Mouse (Mus musculus): ENCODE results near the gene Pus1. TPM values are rescaled to one million over a fixed set of nuclear protein-coding genes. Genes with fewer than 3 reads are reported as not detected.

Pus1 gene
- polyA plus RNA-seq, 1 experiment from 2014 or later, result 31.0 TPM

DNA sequence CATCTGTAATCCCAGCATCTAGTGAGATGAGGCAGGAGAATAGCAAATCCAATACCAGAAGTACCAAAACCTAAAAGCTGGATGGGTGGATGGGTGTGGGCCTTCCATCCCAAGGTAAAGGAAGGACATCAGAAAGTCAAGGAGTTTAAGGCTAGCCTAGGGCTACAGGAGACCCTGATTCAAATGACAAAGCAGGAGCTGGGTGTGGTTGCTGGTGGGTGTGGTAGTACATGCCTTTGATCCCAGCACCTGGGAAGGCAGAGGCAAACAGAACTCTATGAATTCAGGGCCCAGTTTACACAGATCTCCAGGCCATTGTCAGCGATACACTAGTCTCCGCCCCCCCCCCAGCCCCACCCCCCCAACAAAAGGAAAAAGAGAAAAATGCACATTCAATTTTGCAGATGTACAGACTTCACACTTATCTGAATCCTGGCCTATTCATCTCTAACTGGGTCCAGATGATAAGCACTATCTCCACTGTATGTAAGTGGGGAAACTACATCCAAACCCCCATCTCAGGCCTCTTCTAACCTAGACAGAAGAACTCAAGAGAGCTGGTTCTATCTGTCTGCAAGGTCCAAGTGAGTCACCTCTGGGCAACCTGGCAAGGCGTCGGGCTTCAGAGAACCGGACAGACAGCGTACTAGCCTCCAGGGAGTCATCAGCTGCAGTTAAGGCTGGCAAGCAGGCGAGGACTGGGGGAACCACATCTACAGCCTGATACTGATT lies 23.7 kb upstream of the Pus1 start:
- Histone ChIP-seq H3K4me3 (no peak overlapping the region), H3K4me1 (peaks cover 36% of the 10 kb centered on the region), H3K27me3 (no peaks in the 10 kb centered on the region), H3K9me3 (no peaks in the 10 kb centered on the region), H3K36me3 (peaks cover 58% of the 10 kb centered on the region), H3K27ac (no peak overlapping the region), H3K4me2 (replicated peaks) (no peak overlapping the region), H3K9ac (no peak overlapping the region)
- ATAC-seq (ENCODE audit: insufficient number of reproducible peaks, insufficient read depth, low FRiP score, low TSS enrichment), result no peak
- WGBS, result 81% methylated on average over 7 of the region's 7 CpGs

DNA sequence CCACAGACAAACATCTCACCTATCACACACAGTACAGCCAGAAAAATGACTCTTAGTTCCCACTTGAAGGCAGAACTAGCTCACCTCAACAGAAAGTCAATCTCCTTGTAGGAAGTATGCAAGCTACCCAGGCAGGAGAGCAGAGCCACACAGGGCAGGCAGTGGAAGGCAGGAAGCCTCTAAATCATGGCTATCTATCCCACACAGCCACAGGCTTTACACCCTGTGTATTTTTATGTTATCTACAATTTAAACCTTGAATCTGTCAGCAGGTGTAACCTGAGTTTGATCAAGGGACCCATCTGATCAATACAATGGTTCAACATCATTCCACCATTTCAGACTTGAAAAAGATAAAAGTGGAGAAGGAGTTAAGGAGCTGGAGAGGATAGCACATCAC lies 22.4 kb upstream of the Pus1 start:
- Histone ChIP-seq H3K27me3 (no peaks in the 10 kb centered on the region), H3K4me3 (no peak overlapping the region), H3K9me3 (no peaks in the 10 kb centered on the region), H3K36me3 (peaks cover 71% of the 10 kb centered on the region), H3K4me2 (replicated peaks) (no peak overlapping the region), H3K27ac (no peak overlapping the region), H3K4me1 (peaks cover 23% of the 10 kb centered on the region), H3K9ac (no peak overlapping the region)
- ATAC-seq (ENCODE audit: insufficient number of reproducible peaks, insufficient read depth, low FRiP score, low TSS enrichment), result no peak

DNA sequence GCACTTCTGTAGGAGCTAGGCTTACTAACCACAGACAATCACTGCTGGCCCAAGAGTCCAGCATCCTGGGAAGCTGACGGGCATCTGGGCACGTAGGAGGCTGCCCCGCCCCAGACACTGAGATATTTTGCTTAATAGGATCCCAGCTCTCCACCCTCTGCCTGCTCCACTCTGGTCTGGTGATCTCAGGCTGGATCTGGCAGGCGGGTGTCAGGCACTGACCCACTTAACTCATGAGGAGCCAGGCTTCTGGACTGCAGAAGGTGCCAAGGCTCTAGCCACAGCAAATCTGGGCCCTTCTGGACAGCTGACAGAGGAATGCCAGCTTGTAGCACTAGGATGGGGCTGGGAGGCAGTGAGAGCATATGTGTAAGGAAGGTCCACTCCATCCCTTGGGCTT lies 21.7 kb upstream of the Pus1 start:
- Histone ChIP-seq H3K36me3 (peaks cover 76% of the 10 kb centered on the region), H3K4me2 (replicated peaks) (no peak overlapping the region), H3K9ac (no peak overlapping the region), H3K4me1 (peaks cover 17% of the 10 kb centered on the region), H3K9me3 (no peaks in the 10 kb centered on the region), H3K27ac (no peak overlapping the region), H3K27me3 (no peaks in the 10 kb centered on the region), H3K4me3 (no peak overlapping the region)
- no peak for ATAC-seq (ENCODE audit: insufficient number of reproducible peaks, insufficient read depth, low FRiP score, low TSS enrichment)
- WGBS, result 90% methylated on average over 4 of the region's 4 CpGs

DNA sequence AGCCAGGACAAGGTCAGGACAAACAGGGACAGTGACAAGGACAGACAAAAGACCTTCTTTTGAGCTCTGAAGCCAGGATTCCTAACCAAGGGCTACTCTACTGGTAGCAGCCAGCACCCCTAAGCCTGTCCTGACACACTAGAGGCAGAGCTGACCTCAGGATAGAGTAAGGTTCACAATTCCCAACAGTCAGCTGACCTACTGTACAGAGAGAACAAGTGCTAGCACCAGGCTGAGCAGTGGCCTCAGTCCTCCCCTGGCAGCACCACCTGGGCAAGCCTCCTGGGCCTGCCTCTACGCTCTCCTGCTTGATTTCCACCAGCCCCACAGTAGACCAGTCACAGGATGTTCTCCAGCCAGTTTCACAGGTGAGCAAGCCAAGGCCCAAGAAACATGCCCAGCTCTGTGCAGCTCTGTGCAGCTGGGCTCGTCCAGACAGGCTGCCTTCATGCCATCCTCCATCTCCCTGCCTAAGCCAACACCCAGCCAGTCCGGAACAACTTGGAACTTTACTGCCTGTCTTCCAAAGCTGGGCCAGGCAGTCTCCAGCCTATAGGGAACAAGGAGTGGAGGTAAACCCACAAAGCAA lies 20.7 kb upstream of the Pus1 start:
- Histone ChIP-seq H3K9ac (no peak overlapping the region), H3K27ac (no peak overlapping the region), H3K4me3 (no peak overlapping the region), H3K27me3 (no peaks in the 10 kb centered on the region), H3K4me1 (peaks cover 8% of the 10 kb centered on the region; the same call in 1 of the 2 replicates), H3K9me3 (no peaks in the 10 kb centered on the region), H3K36me3 (peaks cover 82% of the 10 kb centered on the region), H3K4me2 (replicated peaks) (no peak overlapping the region)
- 87% methylated on average over 3 of the region's 3 CpGs for WGBS
- ATAC-seq (ENCODE audit: insufficient number of reproducible peaks, insufficient read depth, low FRiP score, low TSS enrichment), result no peak

DNA sequence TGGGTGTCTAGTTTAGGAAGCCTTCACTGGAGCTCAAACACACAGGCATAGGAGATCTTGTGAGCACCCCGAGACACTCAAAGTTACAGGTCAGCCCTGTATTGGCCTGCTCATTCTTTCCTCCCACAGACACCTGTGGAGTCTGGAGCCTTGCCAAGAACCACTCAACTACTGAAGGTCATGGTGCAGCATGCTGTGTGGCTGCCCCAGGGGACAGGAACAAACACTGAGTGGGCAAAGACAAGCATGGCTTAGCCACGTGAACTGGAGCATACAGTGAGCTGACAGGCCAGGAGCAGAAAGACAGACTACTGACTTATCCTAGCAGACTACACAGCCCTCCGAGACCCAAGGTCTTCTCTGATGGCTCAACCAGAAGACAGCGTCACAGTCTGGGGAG lies 17.2 kb upstream of the Pus1 start:
- H3K36me3 ChIP-seq, result peaks cover 93% of the 10 kb centered on the region
- H3K9me3 ChIP-seq, result no peaks in the 10 kb centered on the region
- 78% methylated on average over 4 of the region's 4 CpGs for WGBS

DNA sequence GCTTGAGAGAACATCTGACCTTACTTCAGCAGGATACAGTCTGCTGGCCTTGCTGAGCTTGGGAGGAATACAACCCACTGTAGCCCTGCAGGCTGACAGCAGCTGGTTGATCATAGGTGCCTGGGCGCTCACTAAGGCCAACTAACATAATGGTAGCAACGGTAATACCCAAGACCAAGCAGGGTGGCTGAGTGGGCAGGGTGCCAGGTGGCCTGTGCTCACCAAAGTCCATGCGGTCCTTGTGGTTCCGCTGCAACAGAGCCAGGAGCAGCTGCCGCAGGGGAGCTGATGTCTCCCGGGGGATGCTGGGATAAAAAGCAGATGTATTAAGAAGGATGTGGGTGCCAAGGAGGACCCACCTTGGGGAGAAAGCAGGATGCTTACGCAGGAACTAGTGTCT lies 13.9 kb upstream of the Pus1 start:
- no peaks in the 10 kb centered on the region for H3K4me1 ChIP-seq
- no peak overlapping the region for H3K9ac ChIP-seq
- no peak for ATAC-seq (ENCODE audit: insufficient number of reproducible peaks, insufficient read depth, low FRiP score, low TSS enrichment)
- H3K27ac ChIP-seq, result no peak overlapping the region
- H3K9me3 ChIP-seq, result no peaks in the 10 kb centered on the region
- 96% methylated on average over 7 of the region's 7 CpGs for WGBS
- peaks cover 96% of the 10 kb centered on the region for H3K36me3 ChIP-seq
- no peaks in the 10 kb centered on the region for H3K27me3 ChIP-seq
- no peak overlapping the region for H3K4me3 ChIP-seq
- no peak overlapping the region for H3K4me2 ChIP-seq (replicated peaks)

More for the DNA sequence above, 17.2 kb upstream of the Pus1 start:
- ATAC-seq (ENCODE audit: insufficient number of reproducible peaks, insufficient read depth, low FRiP score, low TSS enrichment), result no peak
- no peak overlapping the region for H3K27ac ChIP-seq
- no peak overlapping the region for H3K4me2 ChIP-seq (replicated peaks)
- no peaks in the 10 kb centered on the region for H3K27me3 ChIP-seq
- no peak overlapping the region for H3K4me3 ChIP-seq
- H3K4me1 ChIP-seq, result no peaks in the 10 kb centered on the region
- no peak overlapping the region for H3K9ac ChIP-seq

DNA sequence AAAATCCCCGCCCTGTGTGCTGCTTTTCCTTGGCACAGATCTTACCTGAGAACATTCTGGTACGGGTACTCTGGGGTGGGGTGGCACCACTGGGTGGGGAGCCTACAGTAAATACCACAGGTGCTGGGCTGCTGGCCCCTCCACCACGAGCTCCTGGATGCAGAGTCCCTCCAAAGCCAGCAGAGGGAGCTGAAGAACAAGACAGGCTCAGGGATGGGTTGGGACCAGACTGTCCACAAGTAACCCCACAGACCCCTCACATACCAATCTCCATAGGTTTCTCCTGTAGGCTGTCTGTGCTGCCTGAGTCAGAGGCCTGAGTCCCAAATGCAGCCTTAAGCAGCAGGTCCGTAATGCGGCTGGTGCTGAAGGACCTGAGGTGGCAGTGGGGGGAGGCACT lies 8.2 kb upstream of the Pus1 start:
- Histone ChIP-seq H3K4me1 (no peaks in the 10 kb centered on the region), H3K27ac (no peak overlapping the region), H3K4me2 (replicated peaks) (no peak overlapping the region), H3K9me3 (no peaks in the 10 kb centered on the region), H3K27me3 (no peaks in the 10 kb centered on the region), H3K9ac (no peak overlapping the region), H3K36me3 (peaks cover 94% of the 10 kb centered on the region), H3K4me3 (no peak overlapping the region)
- 67% methylated on average over 5 of the region's 5 CpGs for WGBS
- no peak for ATAC-seq (ENCODE audit: insufficient number of reproducible peaks, insufficient read depth, low FRiP score, low TSS enrichment)

DNA sequence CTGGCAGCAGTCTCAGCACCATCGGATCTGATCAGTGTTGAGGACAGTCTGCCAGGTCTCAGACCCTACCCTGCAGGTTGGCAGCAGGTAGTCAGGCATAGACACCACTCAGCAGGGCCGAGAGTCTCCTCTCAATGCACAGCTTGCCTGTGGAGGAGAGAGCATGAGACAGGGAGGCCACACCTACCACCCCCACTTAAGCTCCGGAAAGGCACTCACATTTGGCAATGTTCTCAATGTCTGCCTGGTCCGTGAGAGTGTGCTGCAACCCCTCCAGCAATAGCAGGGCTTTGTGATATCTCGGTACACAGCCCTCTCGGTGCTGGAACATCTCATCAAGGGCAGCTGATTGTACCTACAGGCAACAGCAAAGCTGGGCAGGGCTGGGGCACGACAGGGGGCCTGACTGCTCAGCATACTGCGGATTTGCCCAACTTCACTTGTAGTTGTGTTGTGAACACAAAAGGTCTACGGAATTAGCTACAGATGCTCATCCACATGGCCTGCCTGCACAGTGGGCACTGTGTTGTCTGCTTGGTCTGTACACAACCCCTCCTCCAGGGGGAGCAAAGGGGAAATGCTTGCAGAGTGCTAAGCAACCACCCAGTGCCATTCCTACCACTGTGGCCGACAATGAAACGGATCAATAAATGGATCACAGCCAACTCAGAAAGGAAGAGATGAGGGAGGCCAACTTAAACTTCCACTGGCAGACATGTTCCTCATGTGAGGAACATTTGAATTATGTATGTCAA lies 5.8 kb upstream of the Pus1 start:
- no peak overlapping the region for H3K4me3 ChIP-seq
- no peaks in the 10 kb centered on the region for H3K27me3 ChIP-seq
- no peak overlapping the region for H3K9ac ChIP-seq
- peaks cover 70% of the 10 kb centered on the region for H3K36me3 ChIP-seq
- H3K4me2 ChIP-seq (replicated peaks), result no peak overlapping the region
- no peaks in the 10 kb centered on the region for H3K9me3 ChIP-seq
- ATAC-seq (ENCODE audit: insufficient number of reproducible peaks, insufficient read depth, low FRiP score, low TSS enrichment), result no peak
- H3K27ac ChIP-seq, result no peak overlapping the region
- 84% methylated on average over 11 of the region's 11 CpGs for WGBS
- H3K4me1 ChIP-seq, result no peaks in the 10 kb centered on the region

DNA sequence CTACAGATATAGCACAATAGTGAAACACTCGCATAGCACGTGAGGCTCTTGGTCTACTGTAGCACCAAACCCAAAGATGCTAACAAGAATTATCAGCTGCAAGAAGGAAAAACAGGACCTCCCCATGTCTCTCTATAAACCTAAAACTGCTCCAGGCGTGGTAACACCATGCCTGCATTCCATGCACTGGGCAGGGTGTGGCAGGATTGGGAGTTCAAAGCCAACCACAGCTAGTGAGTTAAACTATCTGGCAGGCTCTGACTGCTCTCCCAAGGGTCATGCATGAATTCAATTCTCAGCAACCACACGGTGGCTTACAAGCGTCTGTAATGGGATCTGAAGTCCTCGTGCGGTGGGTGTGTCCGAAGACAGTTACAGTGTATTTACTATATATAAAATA lies 2.7 kb upstream of the Pus1 start:
- Histone ChIP-seq H3K4me1 (peaks cover 9% of the 10 kb centered on the region; the same call in 1 of the 2 replicates), H3K4me2 (replicated peaks) (no peak overlapping the region), H3K36me3 (peaks cover 44% of the 10 kb centered on the region), H3K27ac (no peak overlapping the region), H3K9ac (no peak overlapping the region), H3K4me3 (no peak overlapping the region), H3K9me3 (no peaks in the 10 kb centered on the region), H3K27me3 (no peaks in the 10 kb centered on the region)
- WGBS, result 64% methylated on average over 8 of the region's 8 CpGs
- no peak for ATAC-seq (ENCODE audit: insufficient number of reproducible peaks, insufficient read depth, low FRiP score, low TSS enrichment)

DNA sequence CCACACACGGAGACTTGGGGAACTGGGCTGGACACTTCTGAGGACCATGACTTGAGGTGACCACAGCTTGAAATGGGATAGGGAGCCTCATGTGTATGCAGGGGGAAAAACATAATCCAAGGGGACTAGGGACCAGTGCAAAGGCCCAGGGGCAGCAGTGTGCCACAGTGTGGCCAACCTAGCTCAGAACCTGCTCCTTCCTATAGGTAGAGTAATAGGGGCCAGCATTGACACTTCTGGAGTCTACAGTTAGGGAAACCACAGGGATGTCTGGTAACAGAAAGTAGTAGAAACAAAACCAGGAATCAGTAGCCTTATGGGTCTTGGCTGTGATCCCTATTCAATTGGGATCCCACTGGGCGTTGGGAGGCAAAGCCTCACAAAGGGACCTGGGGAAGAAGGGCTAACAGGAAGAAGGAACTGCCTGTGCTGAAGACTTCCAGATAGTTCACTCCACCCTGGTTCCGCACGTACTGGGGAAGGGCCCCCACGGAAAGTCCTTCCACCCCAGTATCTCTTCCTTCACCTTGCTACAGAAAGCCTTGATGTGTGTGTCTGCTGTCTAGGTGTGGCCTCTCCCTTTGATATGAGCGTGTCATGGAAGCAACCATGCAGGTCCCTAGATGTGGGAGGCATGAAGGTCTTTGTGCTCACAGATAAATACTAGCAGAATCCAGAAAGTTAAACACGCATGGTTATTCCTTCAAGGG lies 1.2 kb upstream of the Pus1 start:
- ATAC-seq (ENCODE audit: insufficient number of reproducible peaks, insufficient read depth, low FRiP score, low TSS enrichment), result no peak
- Histone ChIP-seq H3K36me3 (peaks cover 42% of the 10 kb centered on the region), H3K9me3 (no peaks in the 10 kb centered on the region), H3K27ac (no peak overlapping the region), H3K4me1 (peaks cover 9% of the 10 kb centered on the region; the same call in 1 of the 2 replicates), H3K4me2 (replicated peaks) (no peak overlapping the region), H3K27me3 (no peaks in the 10 kb centered on the region), H3K4me3 (no peak overlapping the region), H3K9ac (no peak overlapping the region)
- 84% methylated on average over 7 of the region's 7 CpGs for WGBS

DNA sequence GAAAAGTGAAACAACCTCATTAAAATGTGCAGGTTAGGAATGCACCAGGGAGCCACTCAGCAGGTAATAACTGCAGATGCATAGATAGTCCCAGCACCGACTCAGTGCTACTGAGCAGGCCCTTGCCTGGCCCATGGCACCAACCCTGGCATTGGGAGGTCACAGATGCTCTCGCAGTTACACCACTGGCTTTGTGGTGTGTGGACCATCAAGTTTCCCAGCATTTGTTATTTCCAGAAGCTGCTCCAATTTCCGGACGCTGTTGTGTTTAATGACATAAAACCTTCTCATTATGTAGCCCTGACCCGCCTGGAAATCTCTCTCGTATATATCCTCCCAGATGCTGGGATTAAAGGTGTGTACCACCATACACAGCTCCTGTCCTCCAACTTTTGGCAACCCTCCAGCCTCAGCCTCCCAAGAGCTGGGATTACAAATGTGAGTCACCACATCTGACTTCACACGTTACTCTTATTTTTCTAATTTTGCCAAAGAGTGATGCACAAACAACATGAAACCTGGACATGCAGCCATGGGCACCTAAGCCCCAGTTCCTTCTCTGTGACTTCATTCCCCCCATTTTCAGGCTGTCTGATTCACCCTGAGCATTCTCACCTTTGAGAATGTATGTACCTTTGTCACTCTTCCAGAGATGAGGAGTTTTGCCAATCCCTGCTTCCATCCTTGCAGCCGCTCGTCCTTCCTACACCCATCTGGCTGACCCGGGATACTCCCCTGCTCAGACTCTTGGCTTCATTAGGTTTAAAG lies 486 bp upstream of the Pus1 start:
- H3K9ac ChIP-seq, result peak overlapping the region; percentile 83
- peaks cover 42% of the 10 kb centered on the region for H3K36me3 ChIP-seq
- H3K4me2 ChIP-seq (replicated peaks), result peak overlapping the region; percentile 72
- no peak for ATAC-seq (ENCODE audit: insufficient number of reproducible peaks, insufficient read depth, low FRiP score, low TSS enrichment)
- peak overlapping the region; percentile 80 for H3K4me3 ChIP-seq
- H3K4me1 ChIP-seq, result peaks cover 9% of the 10 kb centered on the region; the same call in 1 of the 2 replicates
- no peaks in the 10 kb centered on the region for H3K27me3 ChIP-seq
- 60% methylated on average over 10 of the region's 10 CpGs for WGBS
- H3K27ac ChIP-seq, result 0 out of 2 replicates have a peak overlapping the region, but pooled peaks have one; percentile 43
- H3K9me3 ChIP-seq, result no peaks in the 10 kb centered on the region
